Mouse (Mus musculus) cerebellum, adult 2 months (tissue): Measurements from ENCODE around the gene Glo1. TPM values are rescaled to one million over a fixed set of nuclear protein-coding genes. Genes with fewer than 3 reads are reported as not detected.

Experiments used
- DNase-seq, 2 experiments: peaks; one replicate each; pipeline ENCODE4 v3.0.0; 2021
- H3K27ac ChIP-seq: fragments of 200-500 bp; 2 replicates; pipeline ENCODE4 v1.5.1; 2012; ENCODE audit warnings: low read length, control low read depth, inconsistent platforms; ENCODE audit not compliant: insufficient read depth
- H3K27me3 ChIP-seq: fragments of 200-500 bp; 2 replicates; pipeline ENCODE4 v1.6.1; 2012; ENCODE audit warnings: inconsistent platforms, mild to moderate bottlenecking, low read length, moderate library complexity; ENCODE audit not compliant: control insufficient read depth, insufficient read depth
- H3K4me1 ChIP-seq: fragments of 200-500 bp; 2 replicates; pipeline ENCODE4 v1.6.1; 2011; ENCODE audit warnings: low read length; ENCODE audit not compliant: control insufficient read depth, insufficient read depth
- H3K4me3 ChIP-seq: fragments of 200-500 bp; replicated peaks from 2 replicates; pipeline ENCODE3; 2011; ENCODE audit warnings: mild to moderate bottlenecking, low read depth, low read length, control low read depth; ENCODE audit not compliant: insufficient read depth
- CTCF ChIP-seq: fragments of 200-500 bp; IDR thresholded peaks from 2 replicates; pipeline ENCODE4 v1.5.1; 2011; ENCODE audit warnings: low read depth, mild to moderate bottlenecking, control low read depth, low read length, moderate library complexity, borderline replicate concordance; ENCODE audit not compliant: insufficient read depth
- POLR2A ChIP-seq: fragments of 200-500 bp; IDR thresholded peaks from 2 replicates; pipeline ENCODE4 v1.6.1; 2011; ENCODE audit warnings: low read length, control low read depth, borderline replicate concordance; ENCODE audit not compliant: insufficient read depth
- WGBS: fragments of 180-500 bp; shearing (Covaris S2); methylation state at CpG from one replicate; pipeline ENCODE4 v1.1.7; 2018; 5-methylcytosine and 5-hydroxymethylcytosine counted together
- polyA plus RNA-seq: library from polyadenylated mRNA; depleted of rRNA; stranded (reverse); fragments of >200 nt; gene quantifications from 2 replicates; pipeline ENCODE4 v1.2.3, GENCODE M21; 2012

The Glo1 gene
- polyA plus RNA-seq, 1 experiment = 165 TPM

- 24% methylated on average over 17 of the region's 17 CpGs for whole genome bisulfite sequencing
- H3K4me3 ChIP-seq = no peak overlapping the region
- peaks cover 3% of the 10 kb centered on the region; the same call in 1 of the 2 replicates for H3K4me1 ChIP-seq
- H3K27me3 ChIP-seq = no peaks in the 10 kb centered on the region
- peak; percentile 55 to 70 for DNase-seq
- no peak overlapping the region for H3K27ac ChIP-seq
- TF ChIP-seq CTCF (peak; percentile 56; the same call in 1 of the 2 replicates), POLR2A (no peak)
These were observed 36.1 kb downstream of the Glo1 start for GRCm38 (mm10) chr17:30590417-30591198.

- H3K27me3 ChIP-seq = no peaks in the 10 kb centered on the region
- no peaks in the 10 kb centered on the region for H3K4me1 ChIP-seq
- DNase-seq = no peak
- WGBS = 78% methylated on average over 2 of the region's 2 CpGs
- no peak overlapping the region for H3K4me3 ChIP-seq
- H3K27ac ChIP-seq = no peak overlapping the region
- no peak for TF ChIP-seq CTCF
- TF ChIP-seq POLR2A = no peak
These were observed 43.2 kb downstream of the Glo1 start for GRCm38 (mm10) chr17:30583258-30584001.

GRCm38 (mm10) chr17:30582313-30582712 is 44.4 kb downstream of the Glo1 start:
- TF ChIP-seq CTCF (no peak), POLR2A (no peak)

GRCm38 (mm10) chr17:30581201-30581600 is 45.5 kb downstream of the Glo1 start:
- TF ChIP-seq POLR2A (no peak), CTCF (no peak)
- Histone ChIP-seq H3K4me3 (no peak overlapping the region), H3K27ac (no peak overlapping the region), H3K4me1 (peaks cover 3% of the 10 kb centered on the region; the same call in 1 of the 2 replicates), H3K27me3 (no peaks in the 10 kb centered on the region)
- no peak for DNase-seq
- WGBS = 81% methylated on average over 6 of the region's 6 CpGs

More at GRCm38 (mm10) chr17:30582313-30582712, 44.4 kb downstream of the Glo1 start:
- Histone ChIP-seq H3K27me3 (no peaks in the 10 kb centered on the region), H3K27ac (no peak overlapping the region), H3K4me3 (no peak overlapping the region), H3K4me1 (no peaks in the 10 kb centered on the region)
- no peak for DNase-seq
- 86% methylated on average over 3 of the region's 3 CpGs for WGBS

- TF ChIP-seq CTCF (no peak), POLR2A (no peak)
- no peak overlapping the region for H3K4me3 ChIP-seq
- 76% methylated on average over 1 of the region's 1 CpGs for WGBS
- DNase-seq = no peak
- peaks cover 3% of the 10 kb centered on the region; the same call in 1 of the 2 replicates for H3K4me1 ChIP-seq
- H3K27ac ChIP-seq = no peak overlapping the region
- H3K27me3 ChIP-seq = no peaks in the 10 kb centered on the region
These were observed 45.9 kb downstream of the Glo1 start for GRCm38 (mm10) chr17:30580781-30581180.

- Histone ChIP-seq H3K27me3 (no peaks in the 10 kb centered on the region), H3K27ac (no peak overlapping the region), H3K4me1 (peaks cover 6% of the 10 kb centered on the region), H3K4me3 (peak overlapping the region; percentile 92)
- peak; percentile 27 to 50 for DNase-seq
- WGBS = 54% methylated on average over 12 of the region's 12 CpGs
- no peak for TF ChIP-seq POLR2A
- no peak for TF ChIP-seq CTCF
These were observed 49.7 kb downstream of the Glo1 start for GRCm38 (mm10) chr17:30576946-30577345.

GRCm38 (mm10) chr17:30575941-30576773 is 50.5 kb downstream of the Glo1 start, which contains the start of gene Btbd9:
Gene Btbd9 (minus strand): TSS chr17:30576488.
- DNase-seq = peak; percentile 95 to 100
- H3K4me1 ChIP-seq = peaks cover 6% of the 10 kb centered on the region
- peak within 1 kb of the TSS; percentile 92 for H3K4me3 ChIP-seq
- no peaks in the 10 kb centered on the region for H3K27me3 ChIP-seq
- H3K27ac ChIP-seq = peak within 1 kb of the TSS; percentile 97
- WGBS = 1% methylated on average over 93 of the region's 94 CpGs
- TF ChIP-seq CTCF (no peak), POLR2A (peak; percentile 97)
